Mouse (Mus musculus): ENCODE data around the gene Gm28539. TPM values are rescaled to one million over a fixed set of nuclear protein-coding genes. Genes with fewer than 3 reads are reported as not detected.

The Gm28539 gene
- not detected in 2 replicates for polyA plus RNA-seq (2015; fragmentation: Nextera tagmentation; extraction: Ambion mirVana)

DNA sequence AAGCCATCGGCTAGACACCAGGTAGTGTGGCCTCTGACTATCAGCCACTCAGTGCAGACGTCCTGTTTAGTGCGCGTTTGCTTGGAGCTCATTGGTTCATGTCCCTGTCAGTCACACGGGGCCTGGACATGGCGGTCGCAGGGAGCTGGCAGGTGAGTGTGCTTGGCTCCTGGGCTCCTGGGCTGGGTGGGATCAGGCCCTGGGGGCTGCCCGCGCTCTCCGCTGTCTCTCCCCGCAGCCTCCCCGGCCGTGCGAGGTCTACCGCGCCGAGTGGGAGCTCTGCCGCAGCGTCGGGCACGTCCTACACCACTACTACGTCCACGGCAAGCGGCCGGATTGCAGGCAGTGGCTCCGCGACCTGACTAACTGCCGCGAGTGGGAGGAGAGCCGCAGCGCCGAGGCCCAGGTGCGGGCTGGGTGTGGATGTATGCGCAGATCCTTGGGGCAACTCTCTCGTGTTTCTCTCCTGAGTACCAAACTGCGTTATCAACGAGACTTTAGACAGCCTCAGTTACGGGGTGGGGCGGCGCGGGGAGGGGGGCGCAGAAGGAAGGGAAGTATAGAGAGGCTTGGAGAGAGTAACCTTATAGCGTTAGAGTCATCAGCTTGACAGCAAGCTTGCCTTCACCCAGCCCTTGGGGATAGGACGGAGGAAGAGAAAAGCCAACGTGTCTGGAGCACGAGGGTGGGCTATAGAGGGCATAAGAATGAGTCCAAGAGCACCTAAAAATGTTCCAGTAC, at the start of gene Gm28539, which contains the start of gene 2510002D24Rik:
TSS of gene Gm28539 (plus strand) at position 117 of the 741 bp plus-strand sequence.
TSS of gene 2510002D24Rik (plus strand) at position 111 of the 741 bp plus-strand sequence.
- WGBS (ENCODE audit: insufficient replicate concordance), result under 1% methylated on average over 46 of the region's 46 CpGs
- H3K9ac ChIP-seq, result peak within 1 kb of the TSS; percentile 92
- H3K4me3 ChIP-seq (replicated peaks), result peak within 1 kb of the TSS; percentile 85
- no peaks in the 10 kb centered on the region for H3K9me3 ChIP-seq (replicated peaks)
- peaks cover 54% of the 10 kb centered on the region for H3K36me3 ChIP-seq (replicated peaks)
- H3K4me2 ChIP-seq, result peak within 1 kb of the TSS; percentile 81
- H3K27me3 ChIP-seq, result no peaks in the 10 kb centered on the region
- peak within 1 kb of the TSS; percentile 78 for H3K27ac ChIP-seq (replicated peaks)
- ATAC-seq (ENCODE audit: insufficient read depth), result peak; percentile 98
- H3K4me1 ChIP-seq (replicated peaks), result peaks cover 8% of the 10 kb centered on the region

DNA sequence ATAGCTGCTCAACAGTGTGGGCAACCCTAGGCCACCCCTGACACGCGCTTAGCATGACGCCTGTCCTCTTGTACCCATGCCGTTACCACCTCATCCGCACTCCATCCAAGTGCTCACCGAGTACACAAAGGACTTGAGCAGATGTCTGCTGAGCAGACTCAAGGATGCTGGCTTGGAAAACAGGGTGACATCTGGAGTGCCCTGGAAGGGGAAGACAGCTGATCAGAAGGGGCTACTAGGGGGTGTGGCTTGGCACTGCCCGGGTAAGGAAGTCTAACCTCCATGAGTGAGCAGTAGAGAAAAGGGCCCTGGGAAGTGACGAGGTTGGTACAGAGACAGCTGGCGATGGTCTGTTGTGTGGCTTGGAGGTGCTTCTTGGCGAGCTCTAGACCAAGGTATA, 49.7 kb upstream of the Gm28539 start:
- Histone ChIP-seq H3K4me3 (replicated peaks) (no peak overlapping the region), H3K27ac (replicated peaks) (no peak overlapping the region), H3K9me3 (replicated peaks) (no peaks in the 10 kb centered on the region), H3K36me3 (replicated peaks) (peaks cover 93% of the 10 kb centered on the region), H3K4me2 (no peak overlapping the region), H3K27me3 (no peaks in the 10 kb centered on the region), H3K9ac (no peak overlapping the region), H3K4me1 (replicated peaks) (peaks cover 26% of the 10 kb centered on the region)
- 88% methylated on average over 10 of the region's 10 CpGs for WGBS (ENCODE audit: insufficient replicate concordance)
- ATAC-seq (ENCODE audit: insufficient read depth), result no peak

DNA sequence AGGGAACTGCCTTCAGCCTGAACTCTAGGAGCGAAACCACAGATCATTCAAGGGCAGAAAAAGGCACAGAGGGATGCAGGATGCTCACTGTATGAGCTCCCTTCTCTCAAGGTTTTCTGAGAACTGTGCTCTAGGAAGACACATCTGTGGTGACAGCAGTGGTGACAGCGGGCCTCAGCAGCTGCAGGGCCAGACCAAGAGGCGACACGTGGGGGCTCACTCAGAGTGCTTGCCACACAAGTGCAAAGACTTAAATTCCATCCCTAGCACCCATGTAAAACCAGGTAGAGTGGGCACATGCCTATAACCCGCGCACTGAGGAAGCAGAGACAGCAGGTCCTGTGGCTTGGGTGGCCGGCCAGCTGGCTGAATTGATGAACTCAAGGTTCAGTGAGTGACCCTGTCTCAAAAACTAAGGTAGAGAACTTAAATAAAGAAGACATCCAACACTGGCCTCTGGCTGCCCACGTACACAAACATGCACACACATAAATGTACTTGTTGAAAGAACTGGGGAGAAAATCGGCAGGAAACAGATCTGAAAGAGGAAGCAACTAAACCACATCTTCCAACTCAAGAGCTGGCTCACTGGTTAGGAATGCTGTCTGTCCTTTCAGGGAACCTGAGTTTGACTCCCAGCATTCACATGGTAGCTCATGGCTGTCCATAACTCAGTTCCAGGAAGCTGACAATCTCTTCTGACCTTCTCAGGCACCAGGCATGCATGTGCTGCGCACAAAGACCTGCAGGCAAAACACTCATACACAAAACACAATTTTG, 47.6 kb upstream of the Gm28539 start:
- no peak overlapping the region for H3K27ac ChIP-seq (replicated peaks)

DNA sequence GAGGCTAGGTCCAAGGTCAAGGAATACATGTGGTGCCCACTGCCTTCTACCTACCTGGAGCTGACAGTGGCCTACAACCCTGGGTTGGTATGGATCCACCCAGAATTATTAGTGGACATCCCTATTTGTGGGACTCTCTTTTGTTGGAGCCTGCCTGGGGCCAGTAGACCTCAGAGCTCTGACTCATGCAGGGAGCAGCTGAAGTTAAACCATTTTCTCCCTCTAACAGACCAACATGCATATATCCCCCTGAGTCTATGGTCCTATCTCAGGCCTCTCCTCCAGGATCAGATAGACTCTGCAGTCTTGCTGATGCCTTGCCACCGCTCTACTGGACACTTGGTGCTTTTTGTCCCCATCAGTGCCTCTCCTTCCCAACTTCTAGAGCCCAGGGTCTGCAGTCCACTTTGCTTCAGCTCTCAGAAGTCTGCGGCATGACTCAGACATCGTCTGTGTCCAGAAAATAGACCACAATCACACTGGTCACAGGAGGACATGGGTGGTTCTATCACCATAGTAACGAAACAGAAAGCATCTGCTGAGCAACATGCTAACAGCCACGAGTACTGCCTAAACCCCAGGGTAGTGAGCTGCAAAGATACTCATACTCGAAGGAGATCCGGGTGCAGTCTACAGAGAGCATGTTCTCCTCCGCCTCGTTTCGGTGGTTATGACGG, 41.0 kb upstream of the Gm28539 start:
- H3K4me2 ChIP-seq, result no peak overlapping the region
- no peak overlapping the region for H3K27ac ChIP-seq (replicated peaks)
- peaks cover 99% of the 10 kb centered on the region for H3K36me3 ChIP-seq (replicated peaks)
- no peaks in the 10 kb centered on the region for H3K4me1 ChIP-seq (replicated peaks)
- no peaks in the 10 kb centered on the region for H3K27me3 ChIP-seq
- no peak overlapping the region for H3K4me3 ChIP-seq (replicated peaks)
- no peak overlapping the region for H3K9ac ChIP-seq
- no peaks in the 10 kb centered on the region for H3K9me3 ChIP-seq (replicated peaks)
- 80% methylated on average over 11 of the region's 11 CpGs for WGBS (ENCODE audit: insufficient replicate concordance)
- ATAC-seq (ENCODE audit: insufficient read depth), result no peak

More for the DNA sequence above, 47.6 kb upstream of the Gm28539 start:
- no peaks in the 10 kb centered on the region for H3K9me3 ChIP-seq (replicated peaks)
- H3K36me3 ChIP-seq (replicated peaks), result peaks cover 96% of the 10 kb centered on the region
- no peak overlapping the region for H3K4me2 ChIP-seq
- WGBS (ENCODE audit: insufficient replicate concordance), result 55% methylated on average over 10 of the region's 10 CpGs
- H3K4me3 ChIP-seq (replicated peaks), result no peak overlapping the region
- no peaks in the 10 kb centered on the region for H3K27me3 ChIP-seq
- ATAC-seq (ENCODE audit: insufficient read depth), result no peak
- peaks cover 26% of the 10 kb centered on the region for H3K4me1 ChIP-seq (replicated peaks)
- no peak overlapping the region for H3K9ac ChIP-seq

DNA sequence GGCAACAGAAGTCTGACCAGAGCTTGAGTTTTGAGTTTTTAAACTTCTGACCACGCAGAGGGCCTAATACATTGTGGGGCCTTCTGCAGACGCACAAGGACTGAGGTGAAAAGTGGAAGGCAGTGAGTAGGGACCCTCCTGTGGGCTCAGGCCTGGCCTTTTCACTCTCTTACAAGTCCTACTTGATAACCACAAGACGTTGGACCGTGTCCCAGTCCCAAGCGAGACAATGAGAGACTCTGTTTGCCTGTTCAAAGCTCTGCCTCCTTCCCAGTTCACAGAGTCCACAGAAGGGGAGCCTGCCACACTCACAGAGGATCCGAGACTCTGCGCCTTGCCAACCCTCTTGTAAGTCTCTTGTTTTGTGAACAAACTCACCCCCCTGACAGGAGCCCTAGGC, 39.7 kb upstream of the Gm28539 start:
- Histone ChIP-seq H3K4me3 (replicated peaks) (no peak overlapping the region), H3K27ac (replicated peaks) (no peak overlapping the region), H3K9ac (no peak overlapping the region), H3K4me2 (no peak overlapping the region), H3K27me3 (no peaks in the 10 kb centered on the region), H3K4me1 (replicated peaks) (no peaks in the 10 kb centered on the region), H3K9me3 (replicated peaks) (no peaks in the 10 kb centered on the region), H3K36me3 (replicated peaks) (peaks cover 99% of the 10 kb centered on the region)
- 89% methylated on average over 7 of the region's 7 CpGs for WGBS (ENCODE audit: insufficient replicate concordance)
- no peak for ATAC-seq (ENCODE audit: insufficient read depth)

DNA sequence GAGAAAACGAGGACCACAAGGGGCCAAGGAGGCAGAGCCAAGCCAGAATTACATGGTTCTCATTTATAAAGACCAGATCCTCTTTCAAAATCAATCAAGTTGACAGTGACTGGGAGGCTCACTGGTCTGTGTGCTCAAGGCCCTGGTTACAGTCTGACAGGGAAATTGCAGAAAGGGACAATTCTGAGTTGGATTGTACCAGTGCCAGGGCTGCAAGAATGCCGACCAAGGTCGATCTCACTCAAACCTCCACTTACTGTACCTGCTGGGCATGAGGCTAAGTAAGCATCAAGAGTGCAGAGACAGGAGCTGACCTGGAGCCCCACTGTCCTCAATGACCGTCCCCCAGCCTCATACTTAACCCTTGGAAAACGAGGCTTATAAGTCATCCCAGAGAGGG, 38.2 kb upstream of the Gm28539 start:
- Histone ChIP-seq H3K4me2 (no peak overlapping the region), H3K27ac (replicated peaks) (no peak overlapping the region), H3K4me3 (replicated peaks) (no peak overlapping the region), H3K27me3 (no peaks in the 10 kb centered on the region), H3K4me1 (replicated peaks) (no peaks in the 10 kb centered on the region), H3K9me3 (replicated peaks) (no peaks in the 10 kb centered on the region), H3K36me3 (replicated peaks) (peaks cover 93% of the 10 kb centered on the region), H3K9ac (no peak overlapping the region)
- no peak for ATAC-seq (ENCODE audit: insufficient read depth)
- 81% methylated on average over 5 of the region's 5 CpGs for WGBS (ENCODE audit: insufficient replicate concordance)

DNA sequence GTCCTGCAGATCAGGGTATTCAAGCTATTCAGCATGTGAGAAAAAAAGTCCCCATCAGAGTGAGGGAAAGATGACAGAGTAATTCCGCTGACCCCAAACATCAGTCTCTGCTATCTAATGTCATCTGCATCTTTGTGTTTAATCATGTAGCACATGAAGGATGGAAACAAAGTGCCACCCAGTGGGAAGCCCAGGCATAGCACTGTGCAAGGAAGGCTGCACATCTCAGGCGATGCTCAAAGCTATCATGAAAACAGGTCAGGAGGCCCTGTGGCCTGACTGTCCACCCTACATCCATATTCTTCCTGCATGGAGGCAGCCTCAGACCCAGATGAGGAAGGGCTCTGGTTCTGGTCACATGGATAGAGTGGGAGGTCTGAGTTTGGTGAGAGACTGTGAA, 37.5 kb upstream of the Gm28539 start:
- H3K27me3 ChIP-seq, result no peaks in the 10 kb centered on the region
- H3K9ac ChIP-seq, result no peak overlapping the region
- H3K36me3 ChIP-seq (replicated peaks), result peaks cover 91% of the 10 kb centered on the region
- no peak for ATAC-seq (ENCODE audit: insufficient read depth)
- H3K27ac ChIP-seq (replicated peaks), result no peak overlapping the region
- H3K4me1 ChIP-seq (replicated peaks), result no peaks in the 10 kb centered on the region
- H3K4me2 ChIP-seq, result no peak overlapping the region
- WGBS (ENCODE audit: insufficient replicate concordance), result 84% methylated on average over 2 of the region's 2 CpGs
- H3K9me3 ChIP-seq (replicated peaks), result no peaks in the 10 kb centered on the region
- H3K4me3 ChIP-seq (replicated peaks), result no peak overlapping the region

DNA sequence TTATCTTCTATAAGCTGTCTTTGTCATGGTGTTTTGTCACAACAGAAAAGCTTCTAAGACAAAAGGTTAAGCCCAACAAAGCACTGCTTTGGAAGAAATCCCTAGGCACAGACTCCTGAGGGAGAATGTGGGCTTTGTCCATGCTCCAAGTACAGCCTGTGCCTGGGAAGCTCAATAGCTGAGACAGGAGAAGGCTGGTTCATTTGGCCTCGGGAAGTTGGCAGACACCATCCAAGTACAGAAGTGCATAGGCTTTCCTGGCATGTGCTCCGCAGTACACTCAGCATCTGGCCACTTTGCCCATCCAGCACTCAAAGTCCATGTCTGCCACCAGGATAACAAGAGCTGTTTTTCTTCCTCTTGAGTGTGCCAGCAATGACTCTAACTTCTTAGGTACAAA, 30.6 kb upstream of the Gm28539 start:
- no peak overlapping the region for H3K4me2 ChIP-seq
- H3K4me3 ChIP-seq (replicated peaks), result no peak overlapping the region
- ATAC-seq (ENCODE audit: insufficient read depth), result no peak
- no peaks in the 10 kb centered on the region for H3K27me3 ChIP-seq
- no peaks in the 10 kb centered on the region for H3K9me3 ChIP-seq (replicated peaks)
- H3K9ac ChIP-seq, result no peak overlapping the region
- WGBS (ENCODE audit: insufficient replicate concordance), result 89% methylated on average over 2 of the region's 2 CpGs
- H3K27ac ChIP-seq (replicated peaks), result no peak overlapping the region
- peaks cover 24% of the 10 kb centered on the region for H3K4me1 ChIP-seq (replicated peaks)
- H3K36me3 ChIP-seq (replicated peaks), result peaks cover 85% of the 10 kb centered on the region

DNA sequence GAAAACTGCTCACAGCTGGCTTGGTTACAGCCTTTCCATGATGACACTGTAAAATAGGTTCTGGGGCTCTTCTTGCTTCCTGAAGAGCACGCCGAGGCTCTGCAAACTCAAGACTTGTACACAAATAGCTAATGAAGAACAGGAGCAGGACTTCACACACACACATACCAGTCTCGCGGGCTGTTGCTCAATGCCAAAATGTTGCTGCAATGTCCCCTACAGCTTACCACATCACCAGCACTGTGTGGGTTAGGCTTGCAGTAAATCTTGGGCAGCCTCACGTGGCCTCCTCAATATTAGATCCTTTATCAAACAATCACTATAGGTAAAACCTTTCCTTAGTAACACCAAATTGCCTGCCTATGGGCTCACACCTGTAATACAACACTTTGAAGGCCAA, 27.4 kb upstream of the Gm28539 start:
- H3K9me3 ChIP-seq (replicated peaks), result no peaks in the 10 kb centered on the region
- no peak overlapping the region for H3K9ac ChIP-seq
- 81% methylated on average over 5 of the region's 5 CpGs for WGBS (ENCODE audit: insufficient replicate concordance)
- no peak overlapping the region for H3K27ac ChIP-seq (replicated peaks)
- H3K36me3 ChIP-seq (replicated peaks), result peaks cover 65% of the 10 kb centered on the region
- ATAC-seq (ENCODE audit: insufficient read depth), result no peak
- no peak overlapping the region for H3K4me3 ChIP-seq (replicated peaks)
- H3K4me1 ChIP-seq (replicated peaks), result peaks cover 42% of the 10 kb centered on the region
- no peaks in the 10 kb centered on the region for H3K27me3 ChIP-seq
- 0 out of 2 replicates have a peak overlapping the region, but pooled peaks have one; percentile 11 for H3K4me2 ChIP-seq

DNA sequence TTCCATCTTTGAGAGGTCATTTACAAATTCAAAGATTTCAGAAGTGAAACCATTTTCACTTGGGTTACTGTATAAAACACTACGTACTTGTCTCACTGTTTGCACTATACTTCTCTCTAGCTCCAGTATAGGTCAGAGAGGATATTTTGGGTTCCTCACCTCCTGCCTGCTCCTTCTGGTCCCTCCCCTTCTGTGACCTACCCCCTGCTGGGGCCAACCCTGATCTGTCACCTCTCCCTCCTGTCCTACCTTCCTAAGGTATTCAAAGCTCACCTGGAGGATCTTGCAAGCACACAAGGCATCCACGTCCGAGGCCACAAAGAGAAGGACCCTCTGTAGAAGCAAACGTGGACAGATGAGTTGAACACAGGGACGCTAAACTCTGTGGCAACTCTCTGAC, 25.4 kb upstream of the Gm28539 start:
- 2% methylated on average over 5 of the region's 5 CpGs for WGBS (ENCODE audit: insufficient replicate concordance)
- Histone ChIP-seq H3K9ac (peak overlapping the region; percentile 74), H3K27ac (replicated peaks) (peak overlapping the region; percentile 80), H3K9me3 (replicated peaks) (no peaks in the 10 kb centered on the region), H3K4me1 (replicated peaks) (peaks cover 48% of the 10 kb centered on the region), H3K4me2 (peak overlapping the region; percentile 83), H3K27me3 (no peaks in the 10 kb centered on the region), H3K4me3 (replicated peaks) (peak overlapping the region; percentile 70), H3K36me3 (replicated peaks) (peaks cover 66% of the 10 kb centered on the region)
- peak; percentile 56 for ATAC-seq (ENCODE audit: insufficient read depth)

All from liver, embryonic 15.5 days (tissue).